Mouse (Mus musculus) MEL (cell line): ENCODE data around the gene Ncbp2. TPM values are rescaled to one million over a fixed set of nuclear protein-coding genes. Genes with fewer than 3 reads are reported as not detected.

ENCODE experiments used
- DNase-seq: peaks from one replicate; pipeline ENCODE4 v3.0.0; 2011; ENCODE audit warnings: low read depth, low spot score
- H3K27ac ChIP-seq: 2 replicates; pipeline ENCODE4 v1.5.1; 2012; ENCODE audit warnings: low read depth, mild to moderate bottlenecking, control low read depth, low read length, moderate library complexity; ENCODE audit not compliant: control insufficient read depth
- H3K27me3 ChIP-seq, 2 experiments: fragments of 150-350 bp in 1 of 2; sonication (generic) in 1 of 2; 2 replicates each; pipeline ENCODE4 v1.6.1; 2012; ENCODE audit warnings: low read length in 2 of 2, mild to moderate bottlenecking in 2 of 2, improper control_type of control experiment in 1 of 2, moderate library complexity in 1 of 2; ENCODE audit not compliant: insufficient read depth in 2 of 2, control insufficient read depth in 1 of 2
- H3K36me3 ChIP-seq, 2 experiments: 2 replicates each; pipeline ENCODE4 v1.6.1; 2012 to 2014; ENCODE audit warnings: low read length in 2 of 2, improper control_type of control experiment in 1 of 2, inconsistent platforms in 1 of 2, mild to moderate bottlenecking in 1 of 2; ENCODE audit not compliant: insufficient read depth in 2 of 2, control insufficient read depth in 1 of 2
- H3K4me1 ChIP-seq, 2 experiments: fragments of 150-350 bp in 1 of 2; sonication (generic) in 1 of 2; 2 replicates each; pipeline ENCODE4 v1.6.1; 2012; ENCODE audit warnings: low read length in 2 of 2, improper control_type of control experiment in 1 of 2, mild to moderate bottlenecking in 1 of 2; ENCODE audit not compliant: insufficient read depth in 2 of 2, control insufficient read depth in 1 of 2
- H3K4me3 ChIP-seq, 2 experiments: fragments of 150-350 bp in 1 of 2; sonication (generic) in 1 of 2; 2 replicates each; pipeline ENCODE4 v1.5.1; 2012; ENCODE audit warnings: low read depth in 2 of 2, low read length in 2 of 2, mild to moderate bottlenecking in 2 of 2, moderate library complexity in 2 of 2, control low read depth in 1 of 2, improper control_type of control experiment in 1 of 2; ENCODE audit not compliant: control insufficient read depth in 1 of 2, insufficient read depth in 1 of 2
- H3K79me2 ChIP-seq: 2 replicates; pipeline ENCODE4 v1.6.1; 2012; ENCODE audit warnings: mild to moderate bottlenecking, low read length, moderate library complexity; ENCODE audit not compliant: control insufficient read depth, poor library complexity, insufficient read depth
- H3K9ac ChIP-seq: 2 replicates; pipeline ENCODE4 v1.6.1; 2012; ENCODE audit warnings: low read depth, mild to moderate bottlenecking, control low read depth, low read length, moderate library complexity; ENCODE audit not compliant: control insufficient read depth, poor library complexity, severe bottlenecking
- H3K9me3 ChIP-seq: fragments of 150-350 bp; sonication (generic); replicated peaks from 2 replicates; pipeline ENCODE4 v1.6.1; 2012; ENCODE audit warnings: mild to moderate bottlenecking, low read length, improper control_type of control experiment, moderate library complexity; ENCODE audit not compliant: insufficient read depth
- CHD2 ChIP-seq: IDR thresholded peaks from 2 replicates; pipeline ENCODE4 v1.6.1; 2011; ENCODE audit warnings: low read length, improper control_type of control experiment
- CTCF ChIP-seq, 3 experiments: IDR thresholded peaks in 2 of 3; conservative IDR thresholded peaks in 1 of 3; 2 replicates each; pipeline ENCODE4 v1.5.1; 2011 to 2012; ENCODE audit warnings: low read length in 3 of 3, low read depth in 2 of 3, mild to moderate bottlenecking in 2 of 3, improper control_type of control experiment in 1 of 3, inconsistent platforms in 1 of 3, mixed read lengths in 1 of 3, moderate library complexity in 1 of 3; ENCODE audit not compliant: control insufficient read depth in 1 of 3, insufficient read depth in 1 of 3, poor library complexity in 1 of 3, severe bottlenecking in 1 of 3
- E2F4 ChIP-seq: IDR thresholded peaks from 2 replicates; pipeline ENCODE4 v1.6.1; 2011; ENCODE audit warnings: low read depth, low read length, improper control_type of control experiment, borderline replicate concordance
- ELF1 ChIP-seq: IDR thresholded peaks from 2 replicates; pipeline ENCODE4 v1.6.1; 2014; ENCODE audit warnings: low read depth, mild to moderate bottlenecking, inconsistent platforms, low read length, improper control_type of control experiment, moderate library complexity
- ETS1 ChIP-seq: IDR thresholded peaks from 2 replicates; pipeline ENCODE4 v1.6.1; 2012; ENCODE audit warnings: low read depth, mild to moderate bottlenecking, inconsistent platforms, low read length, improper control_type of control experiment, moderate library complexity
- GABPA ChIP-seq: IDR thresholded peaks from 2 replicates; pipeline ENCODE4 v1.6.1; 2012; ENCODE audit warnings: low read depth, mild to moderate bottlenecking, inconsistent platforms, low read length, improper control_type of control experiment, moderate library complexity
- GATA1 ChIP-seq: IDR thresholded peaks from 2 replicates; pipeline ENCODE4 v1.6.1; 2011; ENCODE audit warnings: low read depth, low read length, improper control_type of control experiment
- KAT2A ChIP-seq: conservative IDR thresholded peaks from 2 replicates; pipeline ENCODE4 v1.6.1; 2012; ENCODE audit warnings: low read depth, low read length, improper control_type of control experiment, inconsistent platforms
- NRF1 ChIP-seq: IDR thresholded peaks from 2 replicates; pipeline ENCODE4 v1.6.1; 2014; ENCODE audit warnings: low read depth, mild to moderate bottlenecking, inconsistent platforms, low read length, improper control_type of control experiment, moderate library complexity; ENCODE audit not compliant: poor library complexity, insufficient read depth, severe bottlenecking
- POLR2A ChIP-seq, 2 experiments: IDR thresholded peaks; 2 replicates each; pipeline ENCODE4 v1.6.1; 2011 to 2012; ENCODE audit warnings: low read length in 2 of 2, mild to moderate bottlenecking in 2 of 2, control low read depth in 1 of 2, improper control_type of control experiment in 1 of 2, low read depth in 1 of 2, moderate library complexity in 1 of 2; ENCODE audit not compliant: control insufficient read depth in 1 of 2, insufficient read depth in 1 of 2, poor library complexity in 1 of 2
- POLR2AphosphoS2 ChIP-seq: IDR thresholded peaks from 2 replicates; pipeline ENCODE4 v1.6.1; 2011; ENCODE audit warnings: low read length, improper control_type of control experiment
- RCOR1 ChIP-seq: IDR thresholded peaks from 2 replicates; pipeline ENCODE4 v1.6.1; 2012; ENCODE audit warnings: low read depth, mild to moderate bottlenecking, inconsistent platforms, low read length, improper control_type of control experiment
- SIN3A ChIP-seq: IDR thresholded peaks from 2 replicates; pipeline ENCODE4 v1.6.1; 2012; ENCODE audit warnings: low read length, improper control_type of control experiment, inconsistent platforms
- SMC3 ChIP-seq: IDR thresholded peaks from 2 replicates; pipeline ENCODE4 v1.6.1; 2011; ENCODE audit warnings: low read depth, low read length, improper control_type of control experiment
- USF2 ChIP-seq, 2 experiments: IDR thresholded peaks; 2 replicates each; pipeline ENCODE4 v1.6.1; 2011 to 2012; ENCODE audit warnings: improper control_type of control experiment in 2 of 2, low read length in 2 of 2, borderline replicate concordance in 1 of 2, inconsistent platforms in 1 of 2, low read depth in 1 of 2, mild to moderate bottlenecking in 1 of 2; ENCODE audit not compliant: insufficient read depth in 1 of 2
- ZC3H11A ChIP-seq: IDR thresholded peaks from 2 replicates; pipeline ENCODE4 v1.6.1; 2012; ENCODE audit warnings: low read depth, mild to moderate bottlenecking, inconsistent platforms, low read length, improper control_type of control experiment
- polyA plus RNA-seq, 2 experiments: library from polyadenylated mRNA; stranded (reverse) in 1 of 2; unstranded in 1 of 2; fragments of >175 nt in 1 of 2; fragments of >200 nt in 1 of 2; gene quantifications; 2 replicates each; pipeline versions ENCODE4 v1.2.1 to v1.2.4; 2012; ENCODE audit warnings: low replicate concordance in 2 of 2, low read depth in 1 of 2; ENCODE audit not compliant: insufficient read length in 2 of 2, insufficient read depth in 1 of 2, missing spikeins in 1 of 2
- total RNA-seq: library from RNA; depleted of rRNA; stranded (reverse); fragments of 300-350 nt; gene quantifications from 2 replicates; pipeline ENCODE4 v1.2.3, GENCODE M21; 2012

Ncbp2 gene
- total and polyA plus RNA-seq, 3 experiments, result 100 to 222 TPM; not detected in 1

DNA sequence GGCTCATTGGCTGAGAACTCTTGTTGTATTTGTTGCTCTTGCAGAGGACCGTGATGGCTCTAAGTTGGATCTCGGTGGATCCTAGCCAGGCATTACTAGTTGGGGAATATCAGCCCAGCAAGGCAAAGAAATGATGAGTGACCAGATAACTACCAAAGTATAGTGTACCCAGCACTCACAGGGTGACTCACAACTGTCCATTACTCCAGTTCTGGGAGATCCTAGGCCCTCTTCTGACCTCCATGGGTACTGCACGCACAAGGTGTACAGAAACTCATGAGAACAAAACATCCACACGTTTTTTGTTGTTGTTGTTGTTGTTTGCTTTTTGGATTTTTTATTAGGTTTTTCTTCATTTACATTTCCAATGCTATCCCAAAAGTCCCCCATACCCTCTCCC, 11.7 kb upstream of the Ncbp2 start:
- TF ChIP-seq POLR2A (IDR thresholded peaks at IDR 0.05; ENCODE audit: control insufficient read depth in 1 of 2, insufficient read depth in 1 of 2, low read depth in 1 of 2, low read length in 2 of 2, poor library complexity in 1 of 2) (no peak), SMC3 (no peak), CTCF (IDR thresholded peaks at IDR 0.05 in 2 of 3, conservative IDR thresholded peaks at IDR 0.05 in 1 of 3; ENCODE audit: control insufficient read depth in 1 of 3, insufficient read depth in 1 of 3, low read depth in 2 of 3, low read length in 3 of 3, poor library complexity in 1 of 3, severe bottlenecking in 1 of 3) (0 out of 6 replicates have a peak, but pooled peaks of 1 of the 3 experiments have one; percentile 13), POLR2AphosphoS2 (no peak), CHD2 (no peak), ETS1 (no peak), E2F4 (no peak)
- Histone ChIP-seq H3K27ac (no peak overlapping the region), H3K4me1 (peaks cover 0 to 17% of the 10 kb centered on the region in 2 experiments; a peak in 3 of 4 replicates), H3K9ac (no peak overlapping the region), H3K36me3 (peaks cover 0 to 4% of the 10 kb centered on the region in 2 experiments; a peak in 1 of 4 replicates), H3K4me3 (no peak overlapping the region), H3K27me3 (no peaks in the 10 kb centered on the region), H3K79me2 (no peaks in the 10 kb centered on the region), H3K9me3 (no peaks in the 10 kb centered on the region)
- no peak for DNase-seq

DNA sequence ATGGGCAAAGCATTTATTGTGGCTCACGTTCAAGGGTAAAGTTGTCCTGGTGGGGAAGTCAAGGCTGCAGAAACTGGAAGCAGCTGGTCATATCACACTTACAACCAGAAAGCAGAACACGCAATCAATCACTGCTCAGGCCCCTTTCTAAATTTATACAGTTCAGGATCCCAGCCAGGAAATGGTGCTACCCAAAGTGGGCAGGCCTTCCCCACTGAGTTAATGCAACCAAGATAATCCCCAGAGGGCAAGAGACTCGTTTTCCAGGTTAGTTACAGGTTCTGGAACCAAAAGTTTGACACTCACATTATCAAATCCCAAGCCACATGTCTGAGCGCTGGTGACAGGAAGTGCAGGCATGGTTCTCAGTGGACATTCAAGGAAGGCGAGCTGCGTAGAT, 9.5 kb upstream of the Ncbp2 start:
- Histone ChIP-seq H3K9me3 (no peaks in the 10 kb centered on the region), H3K9ac (no peak overlapping the region), H3K36me3 (peaks cover 0 to 4% of the 10 kb centered on the region in 2 experiments; a peak in 1 of 4 replicates), H3K4me1 (peaks cover 0 to 11% of the 10 kb centered on the region in 2 experiments; a peak in 3 of 4 replicates), H3K4me3 (no peak overlapping the region), H3K27ac (no peak overlapping the region), H3K79me2 (no peaks in the 10 kb centered on the region), H3K27me3 (no peaks in the 10 kb centered on the region)
- DNase-seq, result no peak
- TF ChIP-seq ELF1 (no peak), GABPA (no peak)

DNA sequence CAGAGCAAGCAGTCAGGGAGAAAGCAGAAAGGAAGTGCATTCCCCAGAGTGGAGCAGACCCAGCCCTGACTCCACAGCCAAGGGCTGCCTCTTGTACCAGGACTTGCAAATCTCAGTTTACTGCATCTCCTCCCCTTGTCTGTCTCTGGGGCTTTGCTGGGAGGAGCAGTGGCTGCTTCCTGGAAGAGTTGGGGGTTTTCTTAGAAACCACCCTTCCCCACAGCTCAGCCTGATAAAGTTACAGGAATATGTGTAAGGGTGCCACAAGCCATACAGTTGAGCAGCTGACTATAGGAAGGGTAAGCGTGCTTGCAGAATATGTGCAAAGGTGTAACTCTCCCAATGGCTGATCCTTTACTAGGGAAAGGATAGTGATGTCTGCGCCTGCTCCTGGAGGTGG, 7.7 kb upstream of the Ncbp2 start:
- peak overlapping the region; percentile 33; the same call in 1 of the 2 replicates for H3K9ac ChIP-seq
- H3K27me3 ChIP-seq, result no peaks in the 10 kb centered on the region
- peak; percentile 81 for DNase-seq
- peaks cover under 1% of the 10 kb centered on the region for H3K79me2 ChIP-seq
- H3K36me3 ChIP-seq, result peaks cover 0 to 4% of the 10 kb centered on the region in 2 experiments; a peak in 1 of 4 replicates
- no peak overlapping the region for H3K4me3 ChIP-seq
- peaks cover 0 to 11% of the 10 kb centered on the region in 2 experiments; a peak in 3 of 4 replicates for H3K4me1 ChIP-seq
- TF ChIP-seq CHD2 (no peak), ELF1 (no peak), SIN3A (peak; percentile 42; the same call in 1 of the 2 replicates), RCOR1 (peak; percentile 75), NRF1 (peak; percentile 36; the same call in 1 of the 2 replicates), E2F4 (0 out of 2 replicates have a peak, but pooled peaks have one; percentile 40), ETS1 (peak; percentile 16; the same call in 1 of the 2 replicates), GATA1 (0 out of 2 replicates have a peak, but pooled peaks have one; percentile 10), GABPA (no peak), KAT2A (no peak), ZC3H11A (no peak), USF2 (IDR thresholded peaks at IDR 0.05; ENCODE audit: borderline replicate concordance in 1 of 2, insufficient read depth in 1 of 2, low read depth in 1 of 2, low read length in 2 of 2) (no peak)
- no peaks in the 10 kb centered on the region for H3K9me3 ChIP-seq
- H3K27ac ChIP-seq, result peak overlapping the region; percentile 59
